Mouse (Mus musculus) CH12.LX (cell line): ENCODE measurements at regions not wholly inside any gene's neighbourhood (a gene's known extent, or its start where the extent isn't known, plus 50 kb on each side); places are given as distances from the start of the nearest gene placed in this dataset.

Experiments used
- DNase-seq: peaks from one replicate; pipeline ENCODE4 v3.0.0-alpha.2; 2013; ENCODE audit errors: extremely low read depth
- H3K27ac ChIP-seq: 2 replicates; pipeline ENCODE4 v1.5.1; 2012; ENCODE audit warnings: low read depth, mild to moderate bottlenecking, control low read depth, moderate library complexity; ENCODE audit not compliant: insufficient read depth
- H3K27me3 ChIP-seq: replicated peaks from 2 replicates; pipeline ENCODE3; 2012; ENCODE audit warnings: inconsistent platforms
- H3K36me3 ChIP-seq, 2 experiments: replicated peaks in 1 of 2; 2 replicates each; pipeline versions ENCODE3 to v1.6.1; 2012; ENCODE audit warnings: inconsistent platforms in 1 of 2, low read length in 1 of 2, mild to moderate bottlenecking in 1 of 2, mixed read lengths in 1 of 2, moderate library complexity in 1 of 2; ENCODE audit not compliant: control insufficient read depth in 1 of 2, insufficient read depth in 1 of 2
- H3K4me1 ChIP-seq, 2 experiments: 2 replicates each; pipeline ENCODE4 v1.6.1; 2012; ENCODE audit warnings: inconsistent platforms in 1 of 2, moderate library complexity in 1 of 2; ENCODE audit not compliant: insufficient read depth in 2 of 2, control insufficient read depth in 1 of 2
- H3K4me2 ChIP-seq: 2 replicates; pipeline ENCODE4 v1.6.1; 2012; ENCODE audit warnings: low read depth, mild to moderate bottlenecking, control low read depth; ENCODE audit not compliant: poor library complexity, insufficient read depth, severe bottlenecking
- H3K4me3 ChIP-seq, 3 experiments: fragments of 150-350 bp in 1 of 3; sonication (generic) in 1 of 3; replicated peaks in 1 of 3; 2 replicates each; pipeline versions ENCODE3 to v1.5.1; 2011 to 2012; ENCODE audit warnings: low read depth in 2 of 3, low read length in 2 of 3, mild to moderate bottlenecking in 2 of 3, moderate library complexity in 2 of 3, control low read depth in 1 of 3, improper control_type of control experiment in 1 of 3, inconsistent platforms in 1 of 3, mixed read lengths in 1 of 3; ENCODE audit not compliant: poor library complexity in 1 of 3
- H3K79me2 ChIP-seq: replicated peaks from 2 replicates; pipeline ENCODE4 v1.6.1; 2012; ENCODE audit warnings: mild to moderate bottlenecking, moderate library complexity; ENCODE audit not compliant: control insufficient read depth, poor library complexity, insufficient read depth, severe bottlenecking; ENCODE audit errors: extremely low read depth
- H3K9ac ChIP-seq: 2 replicates; pipeline ENCODE4 v1.6.1; 2012; ENCODE audit warnings: low read depth, mild to moderate bottlenecking, control low read depth, moderate library complexity; ENCODE audit not compliant: insufficient read depth
- H3K9me3 ChIP-seq: replicated peaks from 2 replicates; pipeline ENCODE3; 2012; ENCODE audit warnings: low read length, inconsistent platforms, mixed read lengths
- BHLHE40 ChIP-seq: IDR thresholded peaks from 2 replicates; pipeline ENCODE4 v1.6.1; 2011; ENCODE audit warnings: mild to moderate bottlenecking, low read depth, low read length, improper control_type of control experiment
- CHD2 ChIP-seq: IDR thresholded peaks from 2 replicates; pipeline ENCODE4 v1.6.1; 2011; ENCODE audit warnings: low read length, improper control_type of control experiment
- E2F4 ChIP-seq: IDR thresholded peaks from 2 replicates; pipeline ENCODE4 v1.6.1; 2011; ENCODE audit warnings: low read depth, low read length, improper control_type of control experiment; ENCODE audit not compliant: insufficient replicate concordance
- ELF1 ChIP-seq: IDR thresholded peaks from 2 replicates; pipeline ENCODE4 v1.6.1; 2014; ENCODE audit warnings: low read depth, mild to moderate bottlenecking, inconsistent platforms, low read length, improper control_type of control experiment
- ETS1 ChIP-seq: conservative IDR thresholded peaks from 2 replicates; pipeline ENCODE4 v1.6.1; 2012; ENCODE audit warnings: low read depth, mild to moderate bottlenecking, inconsistent platforms, low read length, improper control_type of control experiment, moderate library complexity
- HCFC1 ChIP-seq: IDR thresholded peaks from 2 replicates; pipeline ENCODE4 v1.6.1; 2012; ENCODE audit warnings: low read depth, mild to moderate bottlenecking, inconsistent platforms, low read length, improper control_type of control experiment
- IRF4 ChIP-seq: IDR thresholded peaks from 2 replicates; pipeline ENCODE4 v1.6.1; 2014; ENCODE audit warnings: low read depth, mild to moderate bottlenecking, inconsistent platforms, low read length, improper control_type of control experiment
- JUN ChIP-seq: IDR thresholded peaks from 2 replicates; pipeline ENCODE4 v1.6.1; 2011; ENCODE audit warnings: low read depth, mild to moderate bottlenecking, low read length, improper control_type of control experiment, moderate library complexity; ENCODE audit not compliant: insufficient read depth
- JUND ChIP-seq: conservative IDR thresholded peaks from 2 replicates; pipeline ENCODE4 v1.6.1; 2011; ENCODE audit warnings: low read depth, low read length, improper control_type of control experiment
- MAZ ChIP-seq: IDR thresholded peaks from 2 replicates; pipeline ENCODE4 v1.6.1; 2012; ENCODE audit warnings: low read depth, mild to moderate bottlenecking, inconsistent platforms, low read length, improper control_type of control experiment, moderate library complexity
- MEF2A ChIP-seq: IDR thresholded peaks from 2 replicates; pipeline ENCODE4 v1.6.1; 2014; ENCODE audit warnings: low read depth, mild to moderate bottlenecking, inconsistent platforms, low read length, improper control_type of control experiment, borderline replicate concordance
- MYC ChIP-seq: IDR thresholded peaks from 2 replicates; pipeline ENCODE4 v1.6.1; 2011; ENCODE audit warnings: low read depth, mild to moderate bottlenecking, improper control_type of control experiment, low read length
- NRF1 ChIP-seq: IDR thresholded peaks from 2 replicates; pipeline ENCODE4 v1.6.1; 2014; ENCODE audit warnings: low read depth, mild to moderate bottlenecking, inconsistent platforms, low read length, improper control_type of control experiment, moderate library complexity
- SMC3 ChIP-seq: IDR thresholded peaks from 2 replicates; pipeline ENCODE4 v1.6.1; 2011; ENCODE audit warnings: low read depth, low read length, improper control_type of control experiment
- TBP ChIP-seq: conservative IDR thresholded peaks from 2 replicates; pipeline ENCODE4 v1.6.1; 2011; ENCODE audit warnings: low read depth, low read length, improper control_type of control experiment
- USF2 ChIP-seq: conservative IDR thresholded peaks from 2 replicates; pipeline ENCODE4 v1.6.1; 2011; ENCODE audit warnings: low read depth, low read length, improper control_type of control experiment
- ZMIZ1 ChIP-seq: IDR thresholded peaks from 2 replicates; pipeline ENCODE4 v1.6.1; 2012; ENCODE audit warnings: low read depth, mild to moderate bottlenecking, inconsistent platforms, low read length, improper control_type of control experiment
- dilution Hi-C: fragments of 300-500 bp; cut with MboI; formaldehyde crosslinking; loops from 2 replicates; pipeline ENCODE4 v1.14.3; 2020; ENCODE audit warnings: low sequenced_read_pairs; ENCODE audit not compliant: extremely low pct_unique_long_range_greater_than_20kb, extremely low pct_ligation_motif_present
- in situ Hi-C: fragments of 300-500 bp; cut with MboI; formaldehyde crosslinking; loops from 3 replicates; pipeline ENCODE4 v1.14.3; 2019; ENCODE audit warnings: low sequenced_read_pairs, low pct_ligation_motif_present, low pct_unique_long_range_greater_than_20kb, mixed read lengths

DNA sequence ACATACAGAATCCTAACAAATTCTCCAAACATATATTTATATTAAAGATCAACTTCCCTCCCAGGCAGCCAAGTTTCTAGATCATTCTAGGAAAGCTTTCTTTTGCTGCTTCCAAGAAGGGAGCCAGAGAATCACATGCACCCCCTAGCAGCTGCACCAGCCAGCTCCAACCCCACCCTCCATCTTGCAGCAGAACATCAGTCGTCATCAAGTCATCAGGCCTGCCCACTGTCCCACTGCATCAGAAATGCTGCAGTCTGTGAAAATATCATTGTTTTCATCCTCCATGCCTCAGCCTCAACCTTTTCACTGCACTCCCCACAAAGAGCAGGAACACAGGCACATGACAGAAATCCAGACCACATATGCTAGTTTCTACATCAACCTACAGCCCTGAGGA lies 109.1 kb upstream of the Cypt2 start:
- no peaks in the 10 kb centered on the region for H3K36me3 ChIP-seq
- TF ChIP-seq MAZ: no peak
- TF ChIP-seq ETS1: no peak
- no peak for TF ChIP-seq BHLHE40
- no peak for TF ChIP-seq MEF2A
- TF ChIP-seq JUND: no peak
- TF ChIP-seq IRF4: no peak
- H3K4me1 ChIP-seq: peaks cover 0 to 6% of the 10 kb centered on the region in 2 experiments; a peak in 1 of 4 replicates
- dilution Hi-C loops (no loop called here), in situ Hi-C loops (no loop called here)
- no peaks in the 10 kb centered on the region for H3K27me3 ChIP-seq
- H3K4me2 ChIP-seq: no peak overlapping the region
- H3K9me3 ChIP-seq: no peaks in the 10 kb centered on the region
- H3K27ac ChIP-seq: no peak overlapping the region
- no peak overlapping the region for H3K4me3 ChIP-seq
- H3K79me2 ChIP-seq: no peaks in the 10 kb centered on the region
- no peak for DNase-seq
- H3K9ac ChIP-seq: no peak overlapping the region

DNA sequence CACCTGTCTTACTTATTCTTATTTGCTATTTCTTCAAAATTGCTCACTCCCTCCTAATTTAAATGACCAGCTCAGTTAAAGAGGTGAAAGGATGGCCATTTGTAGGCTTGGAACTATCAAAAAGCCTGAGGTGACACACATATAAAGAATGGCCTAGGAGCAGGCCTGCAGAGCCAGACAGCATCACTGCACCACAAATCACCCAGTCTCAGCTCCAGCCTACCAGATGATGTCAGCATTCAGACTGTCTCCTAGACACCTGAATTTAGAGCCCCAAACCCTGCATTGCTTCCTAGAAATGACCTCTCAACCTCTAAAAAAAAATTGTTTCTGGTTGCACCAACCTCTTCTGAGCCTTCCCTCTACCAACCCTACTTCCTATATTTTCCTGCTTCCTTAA lies 108.5 kb upstream of the Cypt2 start:
- Histone ChIP-seq H3K4me3 (no peak overlapping the region), H3K4me1 (peaks cover 0 to 6% of the 10 kb centered on the region in 2 experiments; a peak in 1 of 4 replicates), H3K27me3 (no peaks in the 10 kb centered on the region), H3K27ac (no peak overlapping the region), H3K36me3 (no peaks in the 10 kb centered on the region), H3K9ac (no peak overlapping the region), H3K9me3 (no peaks in the 10 kb centered on the region), H3K79me2 (no peaks in the 10 kb centered on the region), H3K4me2 (no peak overlapping the region)
- no peak for DNase-seq
- dilution Hi-C loops (no loop called here), in situ Hi-C loops (no loop called here)
- TF ChIP-seq HCFC1: no peak
- no peak for TF ChIP-seq SMC3
- TF ChIP-seq MYC: no peak
- TF ChIP-seq ELF1: no peak
- TF ChIP-seq ETS1: no peak
- no peak for TF ChIP-seq MAZ
- TF ChIP-seq BHLHE40: no peak
- TF ChIP-seq CHD2: no peak
- TF ChIP-seq NRF1: no peak
- no peak for TF ChIP-seq TBP
- no peak for TF ChIP-seq ZMIZ1
- no peak for TF ChIP-seq JUN
- no peak for TF ChIP-seq JUND
- TF ChIP-seq E2F4: no peak
- no peak for TF ChIP-seq USF2
